In genomic region chr2:73774786-73775682, GRCm38 (mm10) we compare ENCODE assay signal across 8 mouse cellular contexts. TPM values are rescaled to one million over a fixed set of nuclear protein-coding genes. Genes with fewer than 3 reads are reported as not detected.
DNase-seq lines count a peak whose midpoint lies in the region; ATAC-seq lines count a peak whose summit lies in the region.

Gene Chn1 (minus strand): TSS chr2:73775346.

- WGBS in intestine, embryonic 16.5 days, result under 1% methylated on average over 91 of the region's 131 CpGs

- DNase-seq in adrenal gland, adult (ENCODE audit: inconsistent age in 2 of 2, low spot score in 1 of 2), result peak; percentile 64 to 86
- peak; percentile 58 to 68 for DNase-seq in gastrocnemius, postnatal 4 days (ENCODE audit: low spot score in 2 of 2)
- DNase-seq in left cerebral cortex, postnatal 14 days (ENCODE audit: low spot score in 2 of 2), result peak; percentile 80 to 81
- DNase-seq in right cerebral cortex, postnatal 36 days (ENCODE audit: low spot score in 2 of 2), result peak; percentile 49 to 56

- intact Hi-C loops in left cerebral cortex, postnatal 14 days (cut with DNase I), result no loop called here

- peak; percentile 41; the same call in 1 of the 2 replicates for ATAC-seq in common myeloid progenitor, adult 5-6 weeks (replicated peaks; ENCODE audit: low read depth, poor library complexity, severe bottlenecking)
- ATAC-seq in intestine, embryonic 16.5 days, result peak; percentile 92
- ATAC-seq in megakaryocyte progenitor cell, adult 5-6 weeks (replicated peaks; ENCODE audit: poor library complexity), result peak; percentile 52; the same call in 1 of the 2 replicates
- no peak for ATAC-seq in erythroid progenitor cell, adult 5-6 weeks (replicated peaks; ENCODE audit: low FRiP score, poor library complexity, severe bottlenecking)

- peak within 1 kb of the TSS; percentile 95 for H3K4me3 ChIP-seq in intestine, embryonic 16.5 days (ENCODE audit: low read length)

- peak within 1 kb of the TSS; percentile 78 for H3K9ac ChIP-seq in intestine, embryonic 16.5 days (ENCODE audit: low read depth, low read length)

- H3K9me3 ChIP-seq in intestine, embryonic 16.5 days (ENCODE audit: control insufficient read depth, low read length), result no peaks in the 10 kb centered on the region

- H3K27me3 ChIP-seq in intestine, embryonic 16.5 days (replicated peaks; ENCODE audit: control insufficient read depth, insufficient read depth, low read length), result 0 out of 2 replicates have a peak, but pooled peaks cover 6% of the 10 kb centered on the region

- H3K4me2 ChIP-seq in intestine, embryonic 16.5 days (ENCODE audit: low read depth, low read length), result peak within 1 kb of the TSS; percentile 91

- no peaks in the 10 kb centered on the region for H3K36me3 ChIP-seq in intestine, embryonic 16.5 days (ENCODE audit: control insufficient read depth, insufficient read depth, low read length)

- H3K27ac ChIP-seq in intestine, embryonic 16.5 days (ENCODE audit: low read length), result no peak within 1 kb of the TSS

- 0 out of 2 replicates have a peak, but pooled peaks cover 4% of the 10 kb centered on the region for H3K4me1 ChIP-seq in intestine, embryonic 16.5 days (ENCODE audit: control insufficient read depth, insufficient read depth, low read length)

RNA-seq across cellular contexts. Expression of gene Chn1, which starts in this region (rescaled TPM):
- total RNA-seq in common myeloid progenitor, adult 5-6 weeks (2017), result 0.46 TPM in 1 of 2 replicates, not detected in the other
- 10 to 100 TPM; 23.3 to 25.6 TPM for total RNA-seq in gastrocnemius, postnatal 4 days (2021)
- polyA plus RNA-seq in intestine, embryonic 16.5 days (2015; fragmentation: Nextera tagmentation; extraction: Ambion mirVana), result 11.3 and 12.5 TPM in 2 replicates
- 1,000 to 10,000 TPM; 1,177 to 1,299 TPM for total RNA-seq in left cerebral cortex, postnatal 14 days (2021)
- total RNA-seq in megakaryocyte progenitor cell, adult 5-6 weeks (2015), result 0.10 TPM in 1 of 2 replicates, not detected in the other
- total RNA-seq in megakaryocyte progenitor cell, adult 5-6 weeks (2017), result 0.21 and 0.51 TPM in 2 replicates
- total RNA-seq in erythroid progenitor cell, adult 5-6 weeks (2015; ENCODE audit: low replicate concordance), result not detected in 2 replicates
- not detected in 2 replicates for total RNA-seq in erythroid progenitor cell, adult 5-6 weeks (2017; ENCODE audit: low replicate concordance)

Comparison
In these comparisons a context has a peak if more than half of its experiments do, and no peak if none do; other contexts are left out.
1. RNA of gene Chn1 (total RNA-seq): 1,177 to 1,299 TPM in left cerebral cortex, postnatal 14 days; 23.3 to 25.6 TPM in gastrocnemius, postnatal 4 days, 0.46 TPM in common myeloid progenitor, adult 5-6 weeks, 0.10 to 0.51 TPM in megakaryocyte progenitor cell, adult 5-6 weeks and not detected in erythroid progenitor cell, adult 5-6 weeks; every median in the first group is over 10 times any median in the second.
2. Peak in ATAC-seq in common myeloid progenitor, adult 5-6 weeks; RNA of the gene not detected or under 1 TPM.
3. Peak in ATAC-seq in megakaryocyte progenitor cell, adult 5-6 weeks; RNA of the gene not detected or under 1 TPM.
4. Peak in every context shown above with its lines, with median percentiles within 50 percentile points of each other: DNase-seq.